Mouse (Mus musculus) MEL (cell line): Measurements from ENCODE around the gene Yipf2. TPM values are rescaled to one million over a fixed set of nuclear protein-coding genes. Genes with fewer than 3 reads are reported as not detected.
A peak's percentile ranks its signal among the peaks of the same experiment; 100 is the strongest.

Source experiments
- DNase-seq: peaks from one replicate; pipeline ENCODE4 v3.0.0; 2011; ENCODE audit warnings: low read depth, low spot score
- H3K27ac ChIP-seq: 2 replicates; pipeline ENCODE4 v1.5.1; 2012; ENCODE audit warnings: low read depth, mild to moderate bottlenecking, control low read depth, low read length, moderate library complexity; ENCODE audit not compliant: control insufficient read depth
- H3K27me3 ChIP-seq, 2 experiments: fragments of 150-350 bp in 1 of 2; sonication (generic) in 1 of 2; 2 replicates each; pipeline ENCODE4 v1.6.1; 2012; ENCODE audit warnings: low read length in 2 of 2, mild to moderate bottlenecking in 2 of 2, improper control_type of control experiment in 1 of 2, moderate library complexity in 1 of 2; ENCODE audit not compliant: insufficient read depth in 2 of 2, control insufficient read depth in 1 of 2
- H3K36me3 ChIP-seq, 2 experiments: 2 replicates each; pipeline ENCODE4 v1.6.1; 2012 to 2014; ENCODE audit warnings: low read length in 2 of 2, improper control_type of control experiment in 1 of 2, inconsistent platforms in 1 of 2, mild to moderate bottlenecking in 1 of 2; ENCODE audit not compliant: insufficient read depth in 2 of 2, control insufficient read depth in 1 of 2
- H3K4me1 ChIP-seq, 2 experiments: fragments of 150-350 bp in 1 of 2; sonication (generic) in 1 of 2; 2 replicates each; pipeline ENCODE4 v1.6.1; 2012; ENCODE audit warnings: low read length in 2 of 2, improper control_type of control experiment in 1 of 2, mild to moderate bottlenecking in 1 of 2; ENCODE audit not compliant: insufficient read depth in 2 of 2, control insufficient read depth in 1 of 2
- H3K4me3 ChIP-seq, 2 experiments: fragments of 150-350 bp in 1 of 2; sonication (generic) in 1 of 2; 2 replicates each; pipeline ENCODE4 v1.5.1; 2012; ENCODE audit warnings: low read depth in 2 of 2, low read length in 2 of 2, mild to moderate bottlenecking in 2 of 2, moderate library complexity in 2 of 2, control low read depth in 1 of 2, improper control_type of control experiment in 1 of 2; ENCODE audit not compliant: control insufficient read depth in 1 of 2, insufficient read depth in 1 of 2
- H3K79me2 ChIP-seq: 2 replicates; pipeline ENCODE4 v1.6.1; 2012; ENCODE audit warnings: mild to moderate bottlenecking, low read length, moderate library complexity; ENCODE audit not compliant: control insufficient read depth, poor library complexity, insufficient read depth
- H3K9ac ChIP-seq: 2 replicates; pipeline ENCODE4 v1.6.1; 2012; ENCODE audit warnings: low read depth, mild to moderate bottlenecking, control low read depth, low read length, moderate library complexity; ENCODE audit not compliant: control insufficient read depth, poor library complexity, severe bottlenecking
- H3K9me3 ChIP-seq: fragments of 150-350 bp; sonication (generic); replicated peaks from 2 replicates; pipeline ENCODE4 v1.6.1; 2012; ENCODE audit warnings: mild to moderate bottlenecking, low read length, improper control_type of control experiment, moderate library complexity; ENCODE audit not compliant: insufficient read depth
- CHD1 ChIP-seq: IDR thresholded peaks from 2 replicates; pipeline ENCODE4 v1.6.1; 2012; ENCODE audit warnings: low read depth, mild to moderate bottlenecking, inconsistent platforms, low read length, improper control_type of control experiment
- CHD2 ChIP-seq: IDR thresholded peaks from 2 replicates; pipeline ENCODE4 v1.6.1; 2011; ENCODE audit warnings: low read length, improper control_type of control experiment
- CTCF ChIP-seq, 3 experiments: IDR thresholded peaks in 2 of 3; conservative IDR thresholded peaks in 1 of 3; 2 replicates each; pipeline ENCODE4 v1.5.1; 2011 to 2012; ENCODE audit warnings: low read length in 3 of 3, low read depth in 2 of 3, mild to moderate bottlenecking in 2 of 3, improper control_type of control experiment in 1 of 3, inconsistent platforms in 1 of 3, mixed read lengths in 1 of 3, moderate library complexity in 1 of 3; ENCODE audit not compliant: control insufficient read depth in 1 of 3, insufficient read depth in 1 of 3, poor library complexity in 1 of 3, severe bottlenecking in 1 of 3
- ELF1 ChIP-seq: IDR thresholded peaks from 2 replicates; pipeline ENCODE4 v1.6.1; 2014; ENCODE audit warnings: low read depth, mild to moderate bottlenecking, inconsistent platforms, low read length, improper control_type of control experiment, moderate library complexity
- EP300 ChIP-seq, 2 experiments: IDR thresholded peaks; 2 replicates each; pipeline ENCODE4 v1.6.1; 2011; ENCODE audit warnings: improper control_type of control experiment in 2 of 2, low read length in 2 of 2, low read depth in 1 of 2, mild to moderate bottlenecking in 1 of 2
- GABPA ChIP-seq: IDR thresholded peaks from 2 replicates; pipeline ENCODE4 v1.6.1; 2012; ENCODE audit warnings: low read depth, mild to moderate bottlenecking, inconsistent platforms, low read length, improper control_type of control experiment, moderate library complexity
- HCFC1 ChIP-seq: IDR thresholded peaks from 2 replicates; pipeline ENCODE4 v1.6.1; 2012; ENCODE audit warnings: low read depth, mild to moderate bottlenecking, inconsistent platforms, low read length, improper control_type of control experiment, moderate library complexity
- MAFK ChIP-seq: IDR thresholded peaks from 2 replicates; pipeline ENCODE4 v1.6.1; 2011; ENCODE audit warnings: low read depth, mild to moderate bottlenecking, low read length, improper control_type of control experiment, borderline replicate concordance
- MAX ChIP-seq: IDR thresholded peaks from 2 replicates; pipeline ENCODE4 v1.6.1; 2011; ENCODE audit warnings: low read length, improper control_type of control experiment
- MAZ ChIP-seq: IDR thresholded peaks from 2 replicates; pipeline ENCODE4 v1.6.1; 2012; ENCODE audit warnings: low read depth, mild to moderate bottlenecking, inconsistent platforms, low read length, improper control_type of control experiment
- MEF2A ChIP-seq: IDR thresholded peaks from 2 replicates; pipeline ENCODE4 v1.6.1; 2014; ENCODE audit warnings: low read depth, mild to moderate bottlenecking, inconsistent platforms, low read length, improper control_type of control experiment; ENCODE audit not compliant: poor library complexity, insufficient replicate concordance, severe bottlenecking; ENCODE audit errors: extremely low read depth
- MXI1 ChIP-seq: IDR thresholded peaks from 2 replicates; pipeline ENCODE4 v1.6.1; 2011; ENCODE audit warnings: mild to moderate bottlenecking, low read depth, low read length, improper control_type of control experiment
- MYB ChIP-seq: IDR thresholded peaks from 2 replicates; pipeline ENCODE4 v1.6.1; 2011; ENCODE audit warnings: mild to moderate bottlenecking, low read depth, low read length, improper control_type of control experiment
- MYC ChIP-seq: IDR thresholded peaks from 2 replicates; pipeline ENCODE4 v1.6.1; 2011; ENCODE audit warnings: low read depth, mild to moderate bottlenecking, low read length, improper control_type of control experiment, moderate library complexity
- NELFE ChIP-seq: IDR thresholded peaks from 2 replicates; pipeline ENCODE4 v1.6.1; 2011; ENCODE audit warnings: low read depth, low read length, improper control_type of control experiment
- NRF1 ChIP-seq: IDR thresholded peaks from 2 replicates; pipeline ENCODE4 v1.6.1; 2014; ENCODE audit warnings: low read depth, mild to moderate bottlenecking, inconsistent platforms, low read length, improper control_type of control experiment, moderate library complexity; ENCODE audit not compliant: poor library complexity, insufficient read depth, severe bottlenecking
- POLR2A ChIP-seq, 2 experiments: IDR thresholded peaks; 2 replicates each; pipeline ENCODE4 v1.6.1; 2011 to 2012; ENCODE audit warnings: low read length in 2 of 2, mild to moderate bottlenecking in 2 of 2, control low read depth in 1 of 2, improper control_type of control experiment in 1 of 2, low read depth in 1 of 2, moderate library complexity in 1 of 2; ENCODE audit not compliant: control insufficient read depth in 1 of 2, insufficient read depth in 1 of 2, poor library complexity in 1 of 2
- POLR2AphosphoS2 ChIP-seq: IDR thresholded peaks from 2 replicates; pipeline ENCODE4 v1.6.1; 2011; ENCODE audit warnings: low read length, improper control_type of control experiment
- RAD21 ChIP-seq: IDR thresholded peaks from 2 replicates; pipeline ENCODE4 v1.6.1; 2011; ENCODE audit warnings: mild to moderate bottlenecking, low read depth, low read length, improper control_type of control experiment
- SIN3A ChIP-seq: IDR thresholded peaks from 2 replicates; pipeline ENCODE4 v1.6.1; 2012; ENCODE audit warnings: low read length, improper control_type of control experiment, inconsistent platforms
- SMC3 ChIP-seq: IDR thresholded peaks from 2 replicates; pipeline ENCODE4 v1.6.1; 2011; ENCODE audit warnings: low read depth, low read length, improper control_type of control experiment
- TAL1 ChIP-seq: IDR thresholded peaks from 2 replicates; pipeline ENCODE4 v1.6.1; 2012; ENCODE audit warnings: mild to moderate bottlenecking, inconsistent platforms, low read length, moderate library complexity, mixed read lengths
- TBP ChIP-seq: IDR thresholded peaks from 2 replicates; pipeline ENCODE4 v1.8.0; 2011; ENCODE audit warnings: low read depth, low read length, improper control_type of control experiment
- TCF12 ChIP-seq: IDR thresholded peaks from 2 replicates; pipeline ENCODE4 v1.6.1; 2014; ENCODE audit warnings: low read depth, mild to moderate bottlenecking, inconsistent platforms, low read length, improper control_type of control experiment, moderate library complexity
- UBTF ChIP-seq: IDR thresholded peaks from 2 replicates; pipeline ENCODE4 v1.6.1; 2012; ENCODE audit warnings: low read depth, mild to moderate bottlenecking, inconsistent platforms, low read length, improper control_type of control experiment, moderate library complexity, borderline replicate concordance; ENCODE audit not compliant: insufficient read depth
- USF1 ChIP-seq: IDR thresholded peaks from 2 replicates; pipeline ENCODE4 v1.6.1; 2014; ENCODE audit warnings: low read depth, mild to moderate bottlenecking, inconsistent platforms, low read length, improper control_type of control experiment, moderate library complexity
- USF2 ChIP-seq, 2 experiments: IDR thresholded peaks; 2 replicates each; pipeline ENCODE4 v1.6.1; 2011 to 2012; ENCODE audit warnings: improper control_type of control experiment in 2 of 2, low read length in 2 of 2, borderline replicate concordance in 1 of 2, inconsistent platforms in 1 of 2, low read depth in 1 of 2, mild to moderate bottlenecking in 1 of 2; ENCODE audit not compliant: insufficient read depth in 1 of 2
- ZC3H11A ChIP-seq: IDR thresholded peaks from 2 replicates; pipeline ENCODE4 v1.6.1; 2012; ENCODE audit warnings: low read depth, mild to moderate bottlenecking, inconsistent platforms, low read length, improper control_type of control experiment
- ZKSCAN1 ChIP-seq: IDR thresholded peaks from 2 replicates; pipeline ENCODE4 v1.6.1; 2012; ENCODE audit warnings: low read depth, mild to moderate bottlenecking, inconsistent platforms, low read length, improper control_type of control experiment, moderate library complexity
- ZNF384 ChIP-seq: IDR thresholded peaks from 2 replicates; pipeline ENCODE4 v1.6.1; 2012; ENCODE audit warnings: low read depth, mild to moderate bottlenecking, inconsistent platforms, low read length, improper control_type of control experiment
- polyA plus RNA-seq, 2 experiments: library from polyadenylated mRNA; stranded (reverse) in 1 of 2; unstranded in 1 of 2; fragments of >175 nt in 1 of 2; fragments of >200 nt in 1 of 2; gene quantifications; 2 replicates each; pipeline versions ENCODE4 v1.2.1 to v1.2.4; 2012; ENCODE audit warnings: low replicate concordance in 2 of 2, low read depth in 1 of 2; ENCODE audit not compliant: insufficient read length in 2 of 2, insufficient read depth in 1 of 2, missing spikeins in 1 of 2
- total RNA-seq: library from RNA; depleted of rRNA; stranded (reverse); fragments of 300-350 nt; gene quantifications from 2 replicates; pipeline ENCODE4 v1.2.3, GENCODE M21; 2012

Yipf2 gene
- total and polyA plus RNA-seq, 3 experiments, result 22.8 to 84.9 TPM; not detected in 1

GRCm38 (mm10) chr9:21627145-21627795 lies 34.6 kb upstream of the Yipf2 start:
- no peak for DNase-seq
- H3K4me1 ChIP-seq, result no peaks in the 10 kb centered on the region

GRCm38 (mm10) chr9:21626571-21626970 lies 33.9 kb upstream of the Yipf2 start:
- no peaks in the 10 kb centered on the region for H3K27me3 ChIP-seq
- peaks cover 3 to 23% of the 10 kb centered on the region in 2 experiments; a peak in 3 of 4 replicates for H3K36me3 ChIP-seq
- H3K4me1 ChIP-seq, result no peaks in the 10 kb centered on the region
- peaks cover 83% of the 10 kb centered on the region for H3K79me2 ChIP-seq
- no peaks in the 10 kb centered on the region for H3K9me3 ChIP-seq
- H3K4me3 ChIP-seq, result no peak overlapping the region
- peak; percentile 81 for DNase-seq
- no peak overlapping the region for H3K9ac ChIP-seq
- no peak overlapping the region for H3K27ac ChIP-seq
- no peak for TF ChIP-seq NRF1
- no peak for TF ChIP-seq TAL1
- TF ChIP-seq CHD1, result no peak
- peak; percentile 43 for TF ChIP-seq RAD21
- TF ChIP-seq USF1, result no peak
- TF ChIP-seq POLR2A (IDR thresholded peaks at IDR 0.05; ENCODE audit: control insufficient read depth in 1 of 2, insufficient read depth in 1 of 2, low read depth in 1 of 2, low read length in 2 of 2, poor library complexity in 1 of 2), result no peak
- no peak for TF ChIP-seq MEF2A
- TF ChIP-seq ELF1, result no peak
- TF ChIP-seq USF2 (IDR thresholded peaks at IDR 0.05; ENCODE audit: borderline replicate concordance in 1 of 2, insufficient read depth in 1 of 2, low read depth in 1 of 2, low read length in 2 of 2), result no peak
- no peak for TF ChIP-seq MAZ
- peak; percentile 65 to 88 (median 75) for TF ChIP-seq CTCF (IDR thresholded peaks at IDR 0.05 in 2 of 3, conservative IDR thresholded peaks at IDR 0.05 in 1 of 3; ENCODE audit: control insufficient read depth in 1 of 3, insufficient read depth in 1 of 3, low read depth in 2 of 3, low read length in 3 of 3, poor library complexity in 1 of 3, severe bottlenecking in 1 of 3)
- no peak for TF ChIP-seq UBTF
- peak; percentile 65 for TF ChIP-seq SMC3
- TF ChIP-seq HCFC1, result 0 out of 2 replicates have a peak, but pooled peaks have one; percentile 39
- no peak for TF ChIP-seq MAFK
- TF ChIP-seq TCF12, result no peak
- TF ChIP-seq CHD2, result no peak
- TF ChIP-seq SIN3A, result no peak
- no peak for TF ChIP-seq MYC
- TF ChIP-seq MXI1, result no peak
- no peak; the same call in 1 of the 2 replicates for TF ChIP-seq ZC3H11A
- no peak for TF ChIP-seq NELFE
- no peak for TF ChIP-seq ZKSCAN1
- TF ChIP-seq POLR2AphosphoS2, result no peak
- TF ChIP-seq MYB, result no peak
- TF ChIP-seq ZNF384, result peak; percentile 83
- TF ChIP-seq TBP, result no peak
- no peak for TF ChIP-seq EP300 (IDR thresholded peaks at IDR 0.05; ENCODE audit: low read depth in 1 of 2, low read length in 2 of 2)
- no peak for TF ChIP-seq GABPA
- TF ChIP-seq MAX, result no peak

More at GRCm38 (mm10) chr9:21627145-21627795, 34.6 kb upstream of the Yipf2 start:
- no peak overlapping the region for H3K27ac ChIP-seq
- H3K79me2 ChIP-seq, result peaks cover 81% of the 10 kb centered on the region
- TF ChIP-seq SMC3, result no peak
- TF ChIP-seq NELFE, result no peak
- peak; percentile 84 for TF ChIP-seq ZNF384
- 0 out of 2 replicates have a peak, but pooled peaks have one; percentile 0 for TF ChIP-seq NRF1
- no peaks in the 10 kb centered on the region for H3K27me3 ChIP-seq
- H3K9me3 ChIP-seq, result no peaks in the 10 kb centered on the region
- peaks cover 2 to 24% of the 10 kb centered on the region in 2 experiments; a peak in 3 of 4 replicates for H3K36me3 ChIP-seq
- H3K9ac ChIP-seq, result no peak overlapping the region
- no peak overlapping the region for H3K4me3 ChIP-seq
